Mouse (Mus musculus) stomach, postnatal 0 days (tissue): ENCODE data around the gene Uncx.

ENCODE experiments used
- CTCF ChIP-seq: IDR thresholded peaks from 2 replicates; pipeline ENCODE4 v1.5.1; 2016; ENCODE audit warnings: antibody characterized with exemption, low read depth, mild to moderate bottlenecking, moderate library complexity
- EP300 ChIP-seq: optimal IDR thresholded peaks from 2 replicates; pipeline ENCODE3; 2016; ENCODE audit warnings: antibody characterized with exemption

DNA sequence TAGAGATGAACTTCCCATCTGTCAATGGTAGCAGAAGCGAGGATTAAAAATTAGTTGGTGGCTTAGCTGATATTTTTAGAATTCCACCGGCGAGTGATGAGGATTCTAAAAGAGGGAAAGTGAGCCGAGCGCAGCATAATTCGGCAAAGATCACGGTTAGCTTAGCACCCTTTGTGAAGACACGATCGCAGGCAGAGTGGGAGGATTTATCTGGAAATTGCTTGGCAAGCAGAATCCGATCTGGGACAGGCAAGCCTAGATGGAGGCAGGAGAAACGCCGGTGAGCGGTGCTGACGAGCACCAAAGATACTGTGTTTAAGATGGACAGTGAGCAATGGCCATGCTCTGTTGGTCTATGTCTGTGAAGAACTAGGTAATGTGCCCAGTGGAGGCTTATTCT is 41.0 kb upstream of the Uncx start:
- TF ChIP-seq CTCF, result no peak
- TF ChIP-seq EP300, result no peak
